8 mouse cellular contexts compared by ENCODE assay signal in genomic region chr17:51812261-51812941, GRCm38 (mm10). TPM values are rescaled to one million over a fixed set of nuclear protein-coding genes. Genes with fewer than 3 reads are reported as not detected.
DNase-seq lines count a peak whose midpoint lies in the region; ATAC-seq and TF ChIP-seq lines count a peak whose summit lies in the region.

No protein-coding gene starts in this region.

- peaks cover 7% of the 10 kb centered on the region for H3K27me3 ChIP-seq in lung, embryonic 14.5 days (ENCODE audit: insufficient read depth, low read length)
- H3K27me3 ChIP-seq in embryonic facial prominence, embryonic 15.5 days = no peaks in the 10 kb centered on the region
- H3K27me3 ChIP-seq in hindbrain, embryonic 14.5 days (ENCODE audit: control insufficient read depth, insufficient read depth, low read length) = no peaks in the 10 kb centered on the region

- peak overlapping the region; percentile 75; the same call in 1 of the 2 replicates for H3K27ac ChIP-seq in lung, embryonic 14.5 days (ENCODE audit: low read depth)
- H3K27ac ChIP-seq in embryonic facial prominence, embryonic 15.5 days (replicated peaks) = peak overlapping the region; percentile 77
- peak overlapping the region; percentile 94 for H3K27ac ChIP-seq in hindbrain, embryonic 14.5 days
- H3K27ac ChIP-seq in macrophage = no peak overlapping the region

- H3K79me2 ChIP-seq in macrophage (ENCODE audit: inconsistent target) = no peaks in the 10 kb centered on the region

- H3K4me1 ChIP-seq in lung, embryonic 14.5 days (ENCODE audit: insufficient read depth) = no peaks in the 10 kb centered on the region
- no peaks in the 10 kb centered on the region for H3K4me1 ChIP-seq in embryonic facial prominence, embryonic 15.5 days
- H3K4me1 ChIP-seq in hindbrain, embryonic 14.5 days (replicated peaks; ENCODE audit: control insufficient read depth, insufficient read depth, low read length) = peaks cover 11% of the 10 kb centered on the region

- peak overlapping the region; percentile 82 for H3K4me3 ChIP-seq in lung, embryonic 14.5 days (ENCODE audit: low read depth, low read length)
- peak overlapping the region; percentile 85 for H3K4me3 ChIP-seq in embryonic facial prominence, embryonic 15.5 days (replicated peaks)
- H3K4me3 ChIP-seq in hindbrain, embryonic 14.5 days (replicated peaks; ENCODE audit: low read length) = peak overlapping the region; percentile 69
- peak overlapping the region; percentile 19 for H3K4me3 ChIP-seq in macrophage (ENCODE audit: inconsistent target)

- peak; percentile 30 for DNase-seq in lung, embryonic 14.5 days
- no peak for DNase-seq in lung, adult 18-20 months
- peak; percentile 41 for DNase-seq in adrenal gland, postnatal 25 days
- DNase-seq in hindbrain, embryonic 14.5 days (ENCODE audit: low spot score) = peak; percentile 49
- peak; percentile 27 for DNase-seq in testis, postnatal 14 days (ENCODE audit: low spot score)
- DNase-seq in T-cell, adult 2 months (ENCODE audit: low spot score) = no peak

- H3K9me3 ChIP-seq in lung, embryonic 14.5 days (ENCODE audit: low read depth, low read length) = no peaks in the 10 kb centered on the region
- H3K9me3 ChIP-seq in embryonic facial prominence, embryonic 15.5 days (replicated peaks) = no peaks in the 10 kb centered on the region
- no peaks in the 10 kb centered on the region for H3K9me3 ChIP-seq in hindbrain, embryonic 14.5 days (ENCODE audit: control insufficient read depth, low read length)

- under 1% methylated on average over 44 of the region's 48 CpGs for whole genome bisulfite sequencing in lung, embryonic 14.5 days
- WGBS in embryonic facial prominence, embryonic 15.5 days = under 1% methylated on average over 45 of the region's 48 CpGs
- WGBS in hindbrain, embryonic 14.5 days = under 1% methylated on average over 33 of the region's 48 CpGs
- WGBS in macrophage (ENCODE audit: missing documents) = 2% methylated on average over 30 of the region's 48 CpGs

- H3K36me3 ChIP-seq in lung, embryonic 14.5 days (ENCODE audit: insufficient read depth) = 0 out of 2 replicates have a peak, but pooled peaks cover 3% of the 10 kb centered on the region
- H3K36me3 ChIP-seq in embryonic facial prominence, embryonic 15.5 days = no peaks in the 10 kb centered on the region
- no peaks in the 10 kb centered on the region for H3K36me3 ChIP-seq in hindbrain, embryonic 14.5 days (replicated peaks; ENCODE audit: control insufficient read depth, insufficient read depth)
- no peaks in the 10 kb centered on the region for H3K36me3 ChIP-seq in macrophage (ENCODE audit: inconsistent target)

- ATAC-seq in lung, embryonic 14.5 days (ENCODE audit: insufficient read depth) = peak; percentile 57; the same call in 1 of the 2 replicates
- ATAC-seq in embryonic facial prominence, embryonic 15.5 days (ENCODE audit: insufficient number of reproducible peaks, low FRiP score, low TSS enrichment, low read depth) = peak; percentile 34; the same call in 1 of the 2 replicates
- peak; percentile 71 for ATAC-seq in hindbrain, embryonic 14.5 days (ENCODE audit: low FRiP score)

- TF ChIP-seq CTCF in lung, embryonic 14.5 days (IDR thresholded peaks at IDR 0.05; ENCODE audit: low read depth) = no peak

- peak overlapping the region; percentile 81 for H3K4me2 ChIP-seq in lung, embryonic 14.5 days
- peak overlapping the region; percentile 92 for H3K4me2 ChIP-seq in embryonic facial prominence, embryonic 15.5 days (replicated peaks)
- H3K4me2 ChIP-seq in hindbrain, embryonic 14.5 days (replicated peaks) = peak overlapping the region; percentile 76

- H3K9ac ChIP-seq in lung, embryonic 14.5 days = peak overlapping the region; percentile 75
- peak overlapping the region; percentile 72 for H3K9ac ChIP-seq in embryonic facial prominence, embryonic 15.5 days
- peak overlapping the region; percentile 91 for H3K9ac ChIP-seq in hindbrain, embryonic 14.5 days

RNA-seq across cellular contexts. Expression of gene Satb1, which starts 20.7 kb away (rescaled TPM):
- 10.6 and 11.8 TPM in 2 replicates for polyA plus RNA-seq in lung, embryonic 14.5 days (2014; fragmentation: Nextera tagmentation; extraction: Ambion mirVana)
- total RNA-seq in adrenal gland, postnatal 25 days (2021) = 24.1 and 27.1 TPM in 2 replicates
- 16.0 and 16.9 TPM in 2 replicates for polyA plus RNA-seq in embryonic facial prominence, embryonic 15.5 days (2015; fragmentation: Nextera tagmentation; extraction: Ambion mirVana)
- polyA plus RNA-seq in hindbrain, embryonic 14.5 days (2014; fragmentation: Nextera tagmentation; extraction: Ambion mirVana) = 42.6 and 44.1 TPM in 2 replicates
- total RNA-seq in macrophage (2018; cell fraction: chromatin; rRNA removed) = 1 to 10 TPM in 15 of 26 experiments, under 1 TPM in 10, not detected in 1; 0.22 to 4.2 (median 1.3) TPM
- 1 to 10 TPM in 13 of 26 experiments, under 1 TPM in 13; 0.14 to 1.8 (median 0.94) TPM for total RNA-seq in macrophage (2018; cell fraction: cytosol; rRNA removed)
- 1 to 10 TPM in 21 of 26 experiments, under 1 TPM in 5; 0.40 to 6.0 (median 1.8) TPM for total RNA-seq in macrophage (2018; cell fraction: nucleus; rRNA removed)
- polyA plus RNA-seq in macrophage (2018) = 0.60 to 1.2 TPM (median 0.78 TPM) in 3 replicates

Comparison
In these comparisons a context has a peak if more than half of its experiments do, and no peak if none do; other contexts are left out.
1. DNase-seq: peak in lung, embryonic 14.5 days (single experiment), adrenal gland, postnatal 25 days (single experiment), hindbrain, embryonic 14.5 days (single experiment) and testis, postnatal 14 days (single experiment); none in lung, adult 18-20 months (0 of 2) and T-cell, adult 2 months (single experiment).
2. H3K4me3 ChIP-seq: peak in every context shown above with its lines; median percentile 85 in embryonic facial prominence, embryonic 15.5 days; 82 in lung, embryonic 14.5 days; 69 in hindbrain, embryonic 14.5 days; 19 in macrophage.
3. Peak in every context shown above with its lines, with median percentiles within 50 percentile points of each other: ATAC-seq, H3K4me2 ChIP-seq and H3K9ac ChIP-seq.